Mouse (Mus musculus) testis, adult 2 months (tissue): Measurements from ENCODE around the gene Tmem132e.

Experiments used
- CTCF ChIP-seq: fragments of 200-500 bp; IDR thresholded peaks from 2 replicates; pipeline ENCODE4 v1.5.1; 2012; ENCODE audit warnings: low read depth, mild to moderate bottlenecking, inconsistent platforms, low read length, moderate library complexity; ENCODE audit not compliant: control insufficient read depth, insufficient read depth, insufficient replicate concordance
- POLR2A ChIP-seq: fragments of 200-500 bp; IDR thresholded peaks from 2 replicates; pipeline ENCODE4 v1.6.1; 2012; ENCODE audit warnings: low read depth, mild to moderate bottlenecking, inconsistent platforms, low read length, moderate library complexity; ENCODE audit not compliant: control insufficient read depth

DNA sequence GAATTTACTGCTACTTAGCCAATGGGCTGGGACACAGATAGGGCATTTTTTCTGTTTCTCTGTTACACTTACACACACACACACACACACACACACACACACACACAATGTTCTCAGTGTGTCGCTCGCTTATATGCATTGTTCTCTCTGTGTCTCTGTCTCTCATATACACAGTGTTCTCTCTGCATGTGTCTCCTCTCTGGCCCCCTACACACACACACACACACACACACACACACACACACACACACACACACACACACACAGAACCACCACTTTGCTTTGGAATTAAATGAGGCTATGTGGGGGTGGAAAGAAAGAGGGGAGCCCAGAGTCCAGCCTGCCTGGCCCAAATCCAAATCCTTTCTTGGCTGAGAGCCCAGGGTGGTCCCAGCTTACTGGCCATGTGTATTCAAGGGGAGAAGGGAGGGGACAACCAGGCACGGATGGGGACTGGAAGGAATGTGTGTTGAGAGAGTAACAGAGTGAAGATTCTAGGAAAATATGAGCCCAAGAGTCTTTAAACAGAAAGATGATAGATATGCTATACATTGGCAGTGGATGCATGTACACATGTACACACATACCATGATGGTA lies 8.0 kb upstream of the Tmem132e start:
- TF ChIP-seq CTCF: no peak
- no peak for TF ChIP-seq POLR2A
